Mouse (Mus musculus) ES-E14 (cell line): Measurements from ENCODE around the gene Dkk2.

Experiments used
- CHD2 ChIP-seq: IDR thresholded peaks from 2 replicates; pipeline ENCODE4 v1.6.1; 2014; ENCODE audit warnings: mild to moderate bottlenecking, low read depth, low read length, inconsistent platforms
- MAFK ChIP-seq: IDR thresholded peaks from 2 replicates; pipeline ENCODE4 v1.6.1; 2014; ENCODE audit warnings: mild to moderate bottlenecking, low read depth, low read length, inconsistent platforms; ENCODE audit not compliant: insufficient read depth
- ZC3H11A ChIP-seq: IDR thresholded peaks from 2 replicates; pipeline ENCODE4 v1.6.1; 2012; ENCODE audit warnings: low read depth, mild to moderate bottlenecking, inconsistent platforms, low read length, borderline replicate concordance
- ZNF384 ChIP-seq: IDR thresholded peaks from 2 replicates; pipeline ENCODE4 v1.6.1; 2012; ENCODE audit warnings: low read depth, low read length, inconsistent platforms

GRCm38 (mm10) chr3:132137802-132138378 lies 52.8 kb downstream of the Dkk2 start:
- TF ChIP-seq CHD2 (no peak), ZC3H11A (no peak), MAFK (no peak), ZNF384 (no peak)
